Mouse (Mus musculus): ENCODE measurements around the gene Eif2b3.
A peak's percentile ranks its signal among the peaks of the same experiment; 100 is the strongest.

The Eif2b3 gene

GRCm38 (mm10) chr4:117095551-117096452 is 76.6 kb downstream of the Eif2b3 start, which contains the start of gene Ptch2:
Ptch2 (plus strand) TSS chr4:117096075.
- DNase-seq (ENCODE audit: low spot score) = peak; percentile 82

- DNase-seq (ENCODE audit: low spot score) = no peak
Measured at GRCm38 (mm10) chr4:117096666-117097065, 77.5 kb downstream of the Eif2b3 start.

DNA sequence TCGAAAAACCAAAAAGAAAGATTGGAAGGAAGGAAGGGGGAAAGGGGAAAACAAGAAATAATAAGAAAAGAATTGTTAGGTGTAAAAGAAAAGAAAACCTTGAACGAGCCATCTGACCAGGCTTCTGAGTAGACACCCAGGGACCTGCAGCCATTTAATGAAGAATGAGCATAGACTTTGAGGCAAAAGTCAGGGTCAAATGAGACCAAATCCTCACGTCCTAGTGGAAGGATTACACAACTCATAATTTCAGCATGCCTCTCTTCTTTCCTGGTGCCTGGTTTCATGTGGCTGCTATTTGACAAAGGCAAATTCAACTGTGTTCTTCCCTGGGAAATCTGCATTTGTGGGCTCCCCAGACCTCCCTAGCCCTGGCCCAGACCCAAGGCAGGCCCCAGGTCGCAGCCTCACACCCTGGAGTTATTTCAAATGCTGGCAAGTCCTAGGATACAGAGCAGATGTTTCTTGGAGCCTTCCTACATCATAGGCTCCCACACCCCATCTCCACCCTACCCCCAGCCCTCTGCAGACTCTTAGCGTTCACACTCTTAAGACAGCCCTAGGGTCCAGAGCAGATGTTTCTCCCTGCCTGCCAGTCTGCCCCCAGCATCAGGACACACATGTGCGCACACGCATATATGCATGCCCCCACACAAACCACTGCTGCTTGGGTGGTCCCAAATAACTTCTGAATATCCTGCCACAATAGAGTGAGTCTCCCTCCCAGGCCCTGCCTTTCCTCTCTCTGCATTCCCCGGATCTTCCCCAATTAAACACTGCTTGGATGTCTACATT is 79.0 kb downstream of the Eif2b3 start:
- no peak for DNase-seq (ENCODE audit: low spot score)

GRCm38 (mm10) chr4:117098764-117099036 is 79.5 kb downstream of the Eif2b3 start:
- DNase-seq (ENCODE audit: low spot score) = no peak

DNA sequence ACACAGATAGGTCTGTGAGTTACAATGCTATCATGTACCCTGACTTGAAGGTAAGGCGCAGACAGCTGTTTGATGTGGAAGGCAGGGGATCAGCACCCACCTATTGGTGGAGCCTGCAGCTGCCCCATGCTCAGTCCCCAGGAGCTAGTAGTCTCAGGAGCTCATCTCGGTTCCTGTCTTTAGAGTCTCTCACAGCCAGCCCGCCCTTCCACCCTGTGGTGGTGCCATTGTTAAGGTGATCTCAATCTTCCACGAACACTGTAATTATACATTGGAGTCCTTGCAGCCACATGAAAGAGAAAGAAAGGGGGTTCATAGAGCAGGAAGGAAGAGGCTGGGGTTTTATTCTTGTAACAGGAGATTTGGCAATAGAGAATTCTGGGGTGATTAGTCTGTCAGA is 80.8 kb downstream of the Eif2b3 start:
- no peak for DNase-seq (ENCODE audit: low spot score)

GRCm38 (mm10) chr4:117101218-117101617 is 82.0 kb downstream of the Eif2b3 start:
- DNase-seq (ENCODE audit: low spot score) = peak; percentile 43

GRCm38 (mm10) chr4:117104672-117105071 is 85.5 kb downstream of the Eif2b3 start:
- DNase-seq (ENCODE audit: low spot score) = no peak

GRCm38 (mm10) chr4:117105127-117105526 is 85.9 kb downstream of the Eif2b3 start:
- DNase-seq (ENCODE audit: low spot score) = no peak

- no peak for DNase-seq (ENCODE audit: low spot score)
Measured at GRCm38 (mm10) chr4:117107813-117108523, 88.8 kb downstream of the Eif2b3 start.

DNA sequence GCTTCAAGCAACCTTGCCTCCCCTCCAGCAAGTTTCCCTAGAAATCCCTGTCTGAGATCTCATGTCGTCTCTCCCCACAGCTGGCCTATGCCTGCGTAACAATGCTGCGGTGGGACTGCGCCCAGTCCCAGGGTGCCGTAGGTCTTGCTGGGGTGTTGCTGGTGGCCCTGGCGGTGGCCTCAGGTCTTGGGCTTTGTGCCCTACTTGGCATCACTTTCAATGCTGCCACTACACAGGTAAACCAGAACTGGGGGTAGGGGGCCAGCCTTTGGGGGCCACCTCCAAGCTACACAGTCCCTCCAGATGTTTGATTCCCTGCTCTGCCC is 89.3 kb downstream of the Eif2b3 start:
- no peak for DNase-seq (ENCODE audit: low spot score)

DNA sequence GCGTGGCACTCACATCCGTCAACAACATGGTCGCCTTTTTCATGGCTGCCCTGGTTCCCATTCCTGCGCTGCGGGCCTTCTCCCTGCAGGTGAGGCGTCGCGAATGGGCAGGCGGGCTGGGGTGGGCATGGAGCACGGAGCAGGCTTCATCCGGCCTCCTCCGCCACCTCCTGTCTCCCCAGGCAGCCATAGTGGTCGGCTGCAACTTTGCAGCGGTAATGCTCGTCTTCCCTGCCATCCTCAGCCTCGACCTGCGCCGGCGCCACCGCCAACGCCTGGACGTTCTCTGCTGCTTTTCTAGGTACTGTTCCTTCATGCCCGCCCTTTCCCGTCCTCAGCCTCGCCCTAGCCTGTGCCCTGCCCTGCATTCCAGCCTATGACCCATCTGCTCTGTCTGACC is 90.1 kb downstream of the Eif2b3 start:
- no peak for DNase-seq (ENCODE audit: low spot score)

GRCm38 (mm10) chr4:117110249-117110648 is 91.0 kb downstream of the Eif2b3 start:
- DNase-seq (ENCODE audit: low spot score) = no peak

- DNase-seq (ENCODE audit: low spot score) = no peak
Measured at GRCm38 (mm10) chr4:117110985-117111384, 91.8 kb downstream of the Eif2b3 start.

GRCm38 (mm10) chr4:117113237-117113636 is 94.0 kb downstream of the Eif2b3 start:
- DNase-seq (ENCODE audit: low spot score) = no peak

DNA sequence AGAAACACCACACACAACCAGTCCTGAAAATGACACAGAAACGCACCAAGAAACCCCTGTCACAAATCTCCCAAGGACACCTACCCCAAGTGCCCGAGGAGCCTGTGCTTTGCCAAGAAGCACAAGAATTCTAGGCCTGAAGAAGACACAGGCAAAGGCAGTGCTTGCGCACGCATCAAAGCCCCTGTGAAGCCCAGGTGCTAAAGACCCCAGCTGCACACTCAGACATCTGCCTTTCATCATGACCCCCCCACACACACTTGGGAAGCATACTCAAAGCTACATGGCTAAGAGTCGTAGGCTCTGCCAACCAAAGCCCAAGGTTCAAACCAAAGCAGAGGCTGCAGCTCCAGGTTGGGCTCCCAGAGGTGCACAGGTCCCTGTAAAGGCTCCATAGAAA is 96.4 kb downstream of the Eif2b3 start:
- no peak for DNase-seq (ENCODE audit: low spot score)

DNA sequence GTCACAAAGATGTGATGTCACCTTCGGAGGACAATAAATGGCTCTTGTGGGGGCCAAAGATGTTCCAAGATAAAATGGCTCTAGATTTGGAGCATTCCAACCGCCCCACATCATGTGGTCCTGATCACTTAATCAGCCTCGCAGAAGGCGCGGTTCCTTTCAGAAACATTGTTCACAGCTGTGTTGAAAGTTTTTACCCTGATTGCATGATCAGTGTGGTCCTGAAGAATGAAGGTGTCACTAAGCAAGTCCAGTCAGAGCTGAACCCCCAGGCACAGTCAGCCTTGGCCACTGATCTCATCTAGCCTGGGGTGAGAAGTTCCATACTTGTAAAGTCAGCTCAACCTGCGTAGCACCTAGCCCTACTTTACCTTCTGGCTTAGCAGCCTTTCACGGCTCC is 98.7 kb downstream of the Eif2b3 start:
- no peak for DNase-seq (ENCODE audit: low spot score)

DNA sequence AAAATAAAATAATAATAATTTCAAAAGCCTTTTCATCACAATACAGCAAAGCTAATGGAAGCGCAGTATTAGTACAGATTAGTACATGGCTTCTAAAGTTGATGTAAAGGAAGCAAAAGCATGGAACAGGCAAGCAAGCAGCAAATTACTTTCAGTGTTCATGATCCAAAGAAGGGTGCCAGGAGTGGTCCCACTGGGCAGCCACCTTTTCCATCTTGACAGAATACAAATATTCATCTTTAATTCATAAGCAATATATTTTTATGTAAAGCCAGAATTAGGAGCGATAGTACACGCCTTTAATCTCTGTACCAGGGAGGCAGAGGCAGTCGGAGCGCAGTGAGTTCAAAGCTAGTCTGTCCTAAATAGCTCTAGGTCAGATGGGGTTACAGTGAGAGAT is 100.4 kb downstream of the Eif2b3 start:
- DNase-seq (ENCODE audit: low spot score) = no peak

DNA sequence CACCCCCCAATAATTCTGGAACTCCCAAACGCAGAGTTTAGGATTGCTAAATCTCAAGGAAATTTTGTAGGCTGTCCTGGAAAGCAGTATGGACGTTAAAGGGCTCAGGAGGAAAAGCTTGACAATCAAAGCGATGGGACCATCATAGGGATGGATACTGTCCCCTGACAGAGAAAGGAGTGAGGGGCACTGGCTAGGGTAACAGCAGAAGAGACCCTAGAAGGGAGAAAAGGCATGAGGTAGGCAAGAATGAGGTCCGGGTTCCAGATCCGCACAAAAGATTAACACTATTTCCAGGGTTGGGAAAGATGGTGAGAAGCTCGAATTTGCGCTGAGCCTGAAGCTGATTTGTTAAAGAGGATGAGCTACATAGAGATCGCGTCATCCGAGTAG is 100.8 kb downstream of the Eif2b3 start:
- no peak for DNase-seq (ENCODE audit: low spot score)

GRCm38 (mm10) chr4:117120445-117121414 is 101.5 kb downstream of the Eif2b3 start:
- peak; percentile 97 for DNase-seq (ENCODE audit: low spot score)

DNA sequence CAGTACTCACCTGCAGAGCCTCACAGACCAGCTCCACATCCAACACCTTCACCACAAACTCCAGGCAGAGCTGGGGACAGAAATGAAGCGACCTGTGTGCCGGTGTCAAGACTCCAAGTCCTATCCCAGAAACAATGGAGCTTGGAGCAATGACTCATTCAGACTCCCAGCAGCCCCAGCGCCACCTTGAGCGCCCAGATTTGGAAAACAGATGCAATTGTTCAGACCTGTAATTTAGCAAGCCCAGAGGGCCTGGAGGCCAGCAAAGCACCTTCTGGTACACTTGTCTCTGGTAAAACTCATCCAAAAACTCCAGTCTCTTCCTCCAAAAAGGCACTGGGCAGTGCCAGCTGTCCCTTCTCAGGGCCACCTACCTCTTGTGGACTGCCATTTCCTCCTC is 103.0 kb downstream of the Eif2b3 start:
- no peak for DNase-seq (ENCODE audit: low spot score)

GRCm38 (mm10) chr4:117123546-117124217 is 104.5 kb downstream of the Eif2b3 start:
- no peak for DNase-seq (ENCODE audit: low spot score)
